Mouse (Mus musculus): ENCODE data around the gene Olfr1386. TPM values are rescaled to one million over a fixed set of nuclear protein-coding genes. Genes with fewer than 3 reads are reported as not detected.
"Not testable (repeated sequence)": the region's sequence is repeated elsewhere in the genome, so short reads cannot be mapped to it uniquely, and the experiment has no call there.

The Olfr1386 gene
- not detected for total RNA-seq (2018; cell fraction: chromatin; rRNA removed)
- not detected for total RNA-seq (2018; cell fraction: cytosol; rRNA removed)
- total RNA-seq (2018; cell fraction: nucleus; rRNA removed), result not detected
- polyA plus RNA-seq (2018), result not detected in 3 replicates

DNA sequence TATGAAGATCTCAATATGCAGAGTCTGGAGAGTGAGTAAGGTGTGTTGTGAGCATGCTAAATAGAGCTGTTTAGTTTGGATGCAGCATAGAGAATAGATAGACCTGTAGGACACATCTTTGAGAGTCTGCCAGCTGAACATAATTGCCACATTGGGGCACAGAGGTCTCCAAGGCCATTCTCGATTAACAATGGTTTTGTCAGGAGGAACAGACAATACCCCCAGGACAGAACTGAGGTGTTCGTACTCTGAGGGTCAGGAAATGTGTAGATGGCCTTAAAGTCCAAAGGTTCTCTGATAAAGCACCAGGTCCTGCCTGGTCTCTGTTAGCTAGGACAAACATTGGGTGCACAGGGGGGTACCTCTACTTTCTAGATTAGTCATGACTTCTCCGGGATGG is at the start of gene Olfr1386:
Gene Olfr1386 (plus strand): TSS at position 301 of the 400 bp plus-strand sequence.
- H3K27ac ChIP-seq; H3K36me3 ChIP-seq (ENCODE audit: inconsistent target); H3K4me3 ChIP-seq (ENCODE audit: inconsistent target); H3K79me2 ChIP-seq (ENCODE audit: inconsistent target): not testable (repeated sequence)
- 78% methylated on average over 1 of the region's 3 CpGs for WGBS (ENCODE audit: missing documents)

GRCm38 (mm10) chr11:49422767-49423166 is 42.1 kb upstream of the Olfr1386 start, which contains the start of gene Olfr1389:
Gene Olfr1389 (plus strand): TSS chr11:49423067.
- Histone ChIP-seq H3K27ac (no peak within 1 kb of the TSS), H3K36me3 (ENCODE audit: inconsistent target) (no peaks in the 10 kb centered on the region), H3K79me2 (ENCODE audit: inconsistent target) (no peaks in the 10 kb centered on the region), H3K4me3 (ENCODE audit: inconsistent target) (no peak within 1 kb of the TSS)
- 88% methylated on average over 2 of the region's 2 CpGs for WGBS (ENCODE audit: missing documents)

DNA sequence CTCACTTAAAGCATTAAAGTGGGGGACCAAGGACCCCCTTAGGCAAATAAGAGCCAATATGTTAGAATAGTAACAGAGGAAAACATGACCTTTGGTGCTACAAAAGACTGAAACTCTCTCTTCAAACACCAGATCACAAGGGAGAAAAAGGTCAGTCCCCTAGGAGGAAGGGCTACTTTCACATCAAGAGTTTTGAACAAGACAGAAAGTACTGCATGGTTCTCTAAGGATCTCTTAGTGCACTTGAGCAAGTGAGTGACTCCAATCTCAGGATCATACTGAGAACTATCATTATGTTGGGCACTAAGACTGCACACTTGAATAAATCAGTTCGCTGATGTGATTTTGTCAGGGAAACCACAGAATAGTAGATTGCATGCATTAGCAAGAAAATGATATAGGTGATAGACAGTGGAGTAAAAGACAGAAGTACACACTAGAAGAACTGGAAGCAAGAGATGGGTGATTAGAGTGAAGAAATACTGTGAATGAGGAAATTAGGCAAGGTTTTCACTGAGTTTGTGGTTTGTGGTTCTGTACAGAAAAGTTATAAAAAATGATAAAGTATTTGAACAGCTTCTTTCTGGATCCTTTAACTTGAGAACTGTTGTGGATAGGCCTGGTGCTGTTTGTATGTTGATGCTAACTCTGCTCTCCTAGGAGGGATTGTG is 39.5 kb upstream of the Olfr1386 start:
- Histone ChIP-seq H3K36me3 (ENCODE audit: inconsistent target) (no peaks in the 10 kb centered on the region), H3K27ac (no peak overlapping the region), H3K4me3 (ENCODE audit: inconsistent target) (no peak overlapping the region), H3K79me2 (ENCODE audit: inconsistent target) (no peaks in the 10 kb centered on the region)
- WGBS (ENCODE audit: missing documents), result 10% methylated on average over 1 of the region's 1 CpGs

- Histone ChIP-seq H3K27ac (no peak overlapping the region), H3K79me2 (ENCODE audit: inconsistent target) (no peaks in the 10 kb centered on the region), H3K4me3 (ENCODE audit: inconsistent target) (no peak overlapping the region), H3K36me3 (ENCODE audit: inconsistent target) (no peaks in the 10 kb centered on the region)
- 88% methylated on average over 2 of the region's 2 CpGs for WGBS (ENCODE audit: missing documents)
Observed at GRCm38 (mm10) chr11:49429641-49430040, 35.2 kb upstream of the Olfr1386 start.

GRCm38 (mm10) chr11:49436411-49436810 is 28.4 kb upstream of the Olfr1386 start, which contains the start of gene Olfr1388:
Gene Olfr1388 (plus strand): TSS chr11:49436624.
- Histone ChIP-seq H3K36me3 (ENCODE audit: inconsistent target) (no peaks in the 10 kb centered on the region), H3K4me3 (ENCODE audit: inconsistent target) (no peak within 1 kb of the TSS), H3K79me2 (ENCODE audit: inconsistent target) (no peaks in the 10 kb centered on the region), H3K27ac (no peak within 1 kb of the TSS)
- 40% methylated on average over 3 of the region's 3 CpGs for WGBS (ENCODE audit: missing documents)

DNA sequence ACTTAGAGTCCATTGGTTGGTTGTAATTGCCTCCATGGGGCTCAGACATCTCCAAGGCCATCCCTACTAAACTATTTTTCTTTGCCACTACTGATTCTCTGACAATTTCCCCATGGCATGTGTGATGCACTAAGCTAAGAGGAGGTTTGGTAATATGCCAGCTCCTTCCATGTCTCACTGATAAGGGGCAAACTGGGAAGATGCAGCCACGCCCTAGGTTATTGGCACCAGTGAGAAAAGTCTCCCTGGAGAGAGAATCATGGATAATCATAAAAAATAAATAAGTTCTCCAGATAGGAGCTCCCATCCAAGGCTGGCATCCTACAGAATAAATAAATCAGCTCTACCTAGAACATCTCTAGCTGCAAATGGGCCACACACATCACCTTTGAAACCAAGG is 9.8 kb upstream of the Olfr1386 start, which contains the start of gene Olfr1387:
Gene Olfr1387 (plus strand): TSS at position 301 of the 400 bp plus-strand sequence.
- Histone ChIP-seq H3K36me3 (ENCODE audit: inconsistent target) (no peaks in the 10 kb centered on the region), H3K79me2 (ENCODE audit: inconsistent target) (no peaks in the 10 kb centered on the region), H3K4me3 (ENCODE audit: inconsistent target) (no peak within 1 kb of the TSS), H3K27ac (no peak within 1 kb of the TSS)
- WGBS (ENCODE audit: missing documents), result 79% methylated on average over 1 of the region's 1 CpGs

GRCm38 (mm10) chr11:49485973-49486372 is 21.1 kb downstream of the Olfr1386 start:
- Histone ChIP-seq H3K79me2 (ENCODE audit: inconsistent target) (no peaks in the 10 kb centered on the region), H3K4me3 (ENCODE audit: inconsistent target) (no peak overlapping the region), H3K27ac (no peak overlapping the region), H3K36me3 (ENCODE audit: inconsistent target) (no peaks in the 10 kb centered on the region)
- 60% methylated on average over 4 of the region's 4 CpGs for WGBS (ENCODE audit: missing documents)

DNA sequence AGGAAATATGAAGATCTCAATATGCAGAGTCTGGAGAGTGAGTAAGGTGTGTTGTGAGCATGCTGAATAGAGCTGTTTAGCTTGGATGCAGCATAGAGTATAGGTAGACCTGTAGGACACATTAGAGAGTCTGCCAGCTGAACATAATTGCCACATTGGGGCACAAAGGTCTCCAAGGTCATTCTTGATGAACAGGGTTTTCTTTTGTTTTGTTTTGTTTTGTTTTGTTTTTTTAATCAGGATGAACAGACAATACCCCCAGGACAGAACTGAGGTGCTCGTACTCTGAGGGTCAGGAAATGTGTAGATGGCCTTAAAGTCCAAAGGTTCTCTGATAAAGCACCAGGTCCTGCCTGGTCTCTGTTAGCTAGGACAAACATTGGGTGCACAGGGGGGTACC is 23.9 kb downstream of the Olfr1386 start, which contains the start of gene Olfr1385:
Gene Olfr1385 (plus strand): TSS at position 301 of the 400 bp plus-strand sequence.
- not testable (repeated sequence) for H3K27ac ChIP-seq; H3K36me3 ChIP-seq (ENCODE audit: inconsistent target); H3K79me2 ChIP-seq (ENCODE audit: inconsistent target); H3K4me3 ChIP-seq (ENCODE audit: inconsistent target)
- WGBS (ENCODE audit: missing documents), result no CpG with 5 or more reads among the region's 1 CpGs

DNA sequence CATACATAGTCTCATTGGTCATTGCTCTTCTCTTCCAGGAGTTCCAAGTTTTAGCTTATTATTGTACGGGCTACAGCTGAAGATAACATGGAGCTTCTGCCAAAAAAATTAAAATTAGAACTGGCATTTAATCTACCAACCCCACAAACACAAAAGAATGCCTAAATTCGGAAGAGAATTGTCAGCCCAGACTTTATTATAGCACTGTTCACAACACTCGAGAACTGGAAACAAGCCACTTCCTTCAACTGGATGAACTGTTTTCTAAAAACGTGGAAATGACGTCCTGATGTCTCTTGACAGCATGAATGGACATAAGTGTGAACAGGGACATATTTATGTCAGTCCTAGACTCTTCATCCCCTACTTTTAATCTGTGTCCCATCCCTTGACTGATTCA is 53.2 kb downstream of the Olfr1386 start:
- H3K27ac ChIP-seq, result no peak overlapping the region
- no peak overlapping the region for H3K4me3 ChIP-seq (ENCODE audit: inconsistent target)
- no peaks in the 10 kb centered on the region for H3K79me2 ChIP-seq (ENCODE audit: inconsistent target)
- WGBS (ENCODE audit: missing documents), result 72% methylated on average over 5 of the region's 5 CpGs
- H3K36me3 ChIP-seq (ENCODE audit: inconsistent target), result no peaks in the 10 kb centered on the region

GRCm38 (mm10) chr11:49519348-49519747 is 54.5 kb downstream of the Olfr1386 start, which contains the start of gene Olfr1383:
Gene Olfr1383 (plus strand): TSS chr11:49519648.
- Histone ChIP-seq H3K79me2 (ENCODE audit: inconsistent target) (no peaks in the 10 kb centered on the region), H3K27ac (no peak within 1 kb of the TSS), H3K36me3 (ENCODE audit: inconsistent target) (no peaks in the 10 kb centered on the region), H3K4me3 (ENCODE audit: inconsistent target) (no peak within 1 kb of the TSS)

Other genes with a start within 250 kb of the Olfr1386 start
- gene Mgat1, start 220.9 kb upstream of the Olfr1386 start, polyA plus RNA-seq (2018), result 43.2 to 95.3 TPM (median 69.7 TPM) in 3 replicates
- gene Olfr1393, start 186.7 kb upstream of the Olfr1386 start, polyA plus RNA-seq (2018), result not detected in 3 replicates
- gene Olfr1392, start 179.8 kb upstream of the Olfr1386 start, polyA plus RNA-seq (2018), result 0.16 TPM in 1 of 3 replicates, not detected in the others
- gene Olfr10, start 160.3 kb upstream of the Olfr1386 start, polyA plus RNA-seq (2018), result not detected in 3 replicates
- not detected in 3 replicates for gene Olfr1391, start 142.3 kb upstream of the Olfr1386 start, polyA plus RNA-seq (2018)
- not detected in 3 replicates for gene Olfr1390, start 129.9 kb upstream of the Olfr1386 start, polyA plus RNA-seq (2018)
- gene Olfr1389, start 42.0 kb upstream of the Olfr1386 start, polyA plus RNA-seq (2018), result not detected in 3 replicates
- not detected in 3 replicates for gene Olfr1388, start 28.4 kb upstream of the Olfr1386 start, polyA plus RNA-seq (2018)
- gene Olfr1387, start 9.7 kb upstream of the Olfr1386 start, polyA plus RNA-seq (2018), result not detected in 3 replicates
- not detected in 3 replicates for gene Olfr1385, start 24.0 kb downstream of the Olfr1386 start, polyA plus RNA-seq (2018)
- not detected in 3 replicates for gene Olfr1384, start 41.7 kb downstream of the Olfr1386 start, polyA plus RNA-seq (2018)
- gene Olfr1383, start 54.6 kb downstream of the Olfr1386 start, polyA plus RNA-seq (2018), result not detected in 3 replicates
- not detected in 3 replicates for gene Olfr1382, start 63.2 kb downstream of the Olfr1386 start, polyA plus RNA-seq (2018)
- not detected in 3 replicates for gene Olfr1381, start 78.4 kb downstream of the Olfr1386 start, polyA plus RNA-seq (2018)
- gene Olfr1380, start 91.8 kb downstream of the Olfr1386 start, polyA plus RNA-seq (2018), result not detected in 3 replicates
- 0.03 to 0.32 TPM (median 0.10 TPM) in 3 replicates for gene Flt4, start 144.2 kb downstream of the Olfr1386 start, polyA plus RNA-seq (2018)
- not detected in 3 replicates for gene Scgb3a1, start 198.6 kb downstream of the Olfr1386 start, polyA plus RNA-seq (2018)
- 24.6 to 40.8 TPM (median 29.3 TPM) in 3 replicates for gene Cnot6, start 247.7 kb downstream of the Olfr1386 start, polyA plus RNA-seq (2018)

Data from macrophage (primary cell).